Mouse (Mus musculus) liver, embryonic 14.5 days (tissue): ENCODE results near the gene Gm13212.
"Not testable (repeated sequence)": the region's sequence is repeated elsewhere in the genome, so short reads cannot be mapped to it uniquely, and the experiment has no call there.

Experiments
- CTCF ChIP-seq: IDR thresholded peaks from 2 replicates; pipeline ENCODE4 v1.5.1; 2016; ENCODE audit warnings: antibody characterized with exemption, low read depth, control low read depth
- EP300 ChIP-seq: IDR thresholded peaks from 2 replicates; pipeline ENCODE4 v1.6.1; 2016; ENCODE audit warnings: antibody characterized with exemption, low read depth

DNA sequence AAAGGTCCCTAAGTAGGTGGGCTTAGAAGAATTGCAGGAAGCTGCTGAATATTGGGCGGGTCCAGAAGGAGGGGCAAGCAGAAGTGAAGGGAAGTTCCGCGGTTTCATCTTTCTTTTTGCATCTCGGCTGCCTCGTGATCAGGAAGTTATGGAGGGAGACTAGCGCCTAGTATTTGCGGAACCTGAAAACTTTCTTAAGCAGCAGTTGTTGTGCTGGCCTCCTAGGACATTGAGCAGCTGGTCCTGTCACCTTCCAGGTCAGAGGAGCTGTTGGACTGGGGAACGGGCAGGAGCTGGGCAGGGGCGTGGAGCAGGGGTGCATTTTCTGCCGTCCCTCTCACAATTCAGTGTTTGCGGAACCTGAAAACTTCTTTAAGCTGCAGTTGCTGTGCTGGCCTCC lies at the start of gene Gm13212:
- not testable (repeated sequence) for TF ChIP-seq CTCF, EP300
